Mouse (Mus musculus): ENCODE measurements around the gene Vps25. TPM values are rescaled to one million over a fixed set of nuclear protein-coding genes. Genes with fewer than 3 reads are reported as not detected.

Gene Vps25
- polyA plus RNA-seq (2017; shearing (Covaris generic)): 157 TPM

DNA sequence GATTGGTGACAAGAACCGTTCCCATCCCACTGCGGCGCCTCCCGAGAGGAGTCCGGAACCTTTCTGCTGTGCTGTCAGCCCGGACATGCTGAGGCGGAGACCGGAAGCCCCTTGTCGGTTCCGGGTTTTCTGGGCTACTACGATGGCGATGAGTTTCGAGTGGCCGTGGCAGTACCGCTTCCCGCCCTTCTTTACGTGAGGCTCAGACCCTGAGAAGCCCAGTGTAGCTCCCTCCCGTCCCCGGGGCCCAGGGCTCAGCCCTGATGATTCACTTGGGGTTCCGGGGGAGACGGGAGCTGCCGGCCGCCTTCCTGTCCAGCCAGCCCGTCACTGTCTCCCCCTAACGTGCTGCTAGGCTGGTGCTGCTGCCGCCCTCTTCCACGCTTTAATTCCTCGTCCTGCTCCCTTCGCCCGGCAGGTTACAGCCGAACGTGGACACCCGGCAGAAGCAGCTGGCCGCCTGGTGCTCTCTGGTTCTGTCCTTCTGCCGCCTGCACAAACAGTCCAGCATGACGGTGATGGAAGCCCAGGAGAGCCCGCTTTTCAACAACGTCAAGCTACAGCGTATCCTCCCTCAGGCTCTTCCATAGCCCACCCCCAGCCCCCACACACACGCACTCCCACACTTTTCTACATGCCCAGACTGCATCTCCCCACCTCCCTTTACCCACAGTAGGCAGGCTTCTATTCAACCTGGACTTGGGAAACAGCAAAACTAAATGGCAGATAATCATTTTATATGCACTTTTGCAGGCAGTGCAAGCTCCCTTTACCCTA, at the start of gene Vps25:
Vps25 (plus strand) TSS at position 95 of the 777 bp plus-strand sequence.

DNA sequence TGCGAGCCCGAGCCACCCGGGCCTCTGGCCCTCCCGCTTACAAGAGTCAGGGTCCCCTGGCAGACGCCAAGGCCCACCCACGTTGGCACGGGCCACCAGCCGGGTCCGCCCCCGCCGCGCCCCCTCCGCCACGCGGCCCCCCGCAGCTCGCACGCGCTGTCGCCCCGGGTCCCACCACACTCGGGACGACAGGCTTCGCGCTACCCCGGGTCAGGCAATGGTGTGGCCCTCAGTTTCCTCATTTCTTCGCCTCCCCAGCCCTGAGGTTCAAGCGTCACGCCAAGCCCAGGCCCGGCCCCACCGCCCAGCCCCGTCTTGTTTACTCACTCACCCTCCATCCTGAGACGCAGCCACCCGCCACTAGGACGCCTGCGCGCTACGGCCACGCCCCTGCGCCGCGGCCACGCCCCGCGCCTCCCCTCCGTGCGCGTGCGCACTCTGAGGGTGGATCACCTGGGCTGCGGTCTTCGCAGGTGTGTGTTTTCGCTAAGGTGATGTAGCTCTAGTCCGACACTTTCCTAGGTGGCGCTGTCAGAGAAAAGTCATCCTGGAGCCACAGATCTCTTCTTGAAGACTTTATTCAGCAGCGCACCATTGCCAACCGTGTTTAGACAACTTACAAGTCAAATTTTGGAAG, 27.3 kb upstream of the Vps25 start, which contains the start of gene Ezh1:
Ezh1 (minus strand) TSS at position 399 of the 637 bp plus-strand sequence.

DNA sequence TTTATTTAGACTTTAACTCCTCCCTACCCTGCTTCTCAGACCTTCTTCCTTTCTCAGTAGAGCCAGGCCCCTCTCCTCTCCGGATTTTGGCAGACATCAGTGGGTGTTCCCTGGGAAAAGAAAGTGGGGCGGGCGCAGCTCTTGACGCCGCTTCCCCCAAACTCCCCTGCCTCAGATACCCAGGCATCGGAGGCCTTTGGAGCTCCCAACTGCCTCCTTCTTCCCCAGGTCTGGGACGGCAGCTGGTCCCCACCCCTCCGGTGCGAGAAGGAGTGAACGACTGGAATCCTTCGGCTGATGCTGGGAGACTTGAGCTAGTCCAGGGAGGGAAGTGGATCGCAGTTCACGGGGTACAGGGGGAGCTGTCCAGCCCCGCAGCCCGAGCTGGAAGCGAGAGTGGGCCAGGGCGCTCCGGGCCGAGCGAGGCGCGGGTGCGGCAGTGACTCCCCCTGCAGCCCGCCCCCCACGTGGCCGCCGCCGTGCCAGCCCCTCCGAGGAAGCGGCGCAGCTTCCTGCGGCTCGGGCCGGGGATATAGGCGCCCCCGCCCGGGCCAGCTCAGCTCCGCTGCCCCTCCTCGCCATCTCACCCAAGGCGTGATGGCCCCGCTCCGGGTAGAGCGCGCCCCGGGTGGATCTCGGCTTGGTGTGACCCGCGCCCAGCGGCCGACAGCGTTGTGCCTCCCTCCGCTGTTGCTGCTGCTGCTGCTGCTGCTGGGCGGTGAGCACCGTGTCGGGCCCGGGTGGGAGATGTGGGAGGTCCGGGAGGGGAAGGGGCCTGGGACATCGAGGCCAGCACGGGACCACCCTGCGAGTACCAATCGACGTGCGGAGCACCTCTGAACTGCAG, 7.4 kb upstream of the Vps25 start, which contains the start of gene Ramp2:
Ramp2 (plus strand) TSS at position 174 of the 847 bp plus-strand sequence.

DNA sequence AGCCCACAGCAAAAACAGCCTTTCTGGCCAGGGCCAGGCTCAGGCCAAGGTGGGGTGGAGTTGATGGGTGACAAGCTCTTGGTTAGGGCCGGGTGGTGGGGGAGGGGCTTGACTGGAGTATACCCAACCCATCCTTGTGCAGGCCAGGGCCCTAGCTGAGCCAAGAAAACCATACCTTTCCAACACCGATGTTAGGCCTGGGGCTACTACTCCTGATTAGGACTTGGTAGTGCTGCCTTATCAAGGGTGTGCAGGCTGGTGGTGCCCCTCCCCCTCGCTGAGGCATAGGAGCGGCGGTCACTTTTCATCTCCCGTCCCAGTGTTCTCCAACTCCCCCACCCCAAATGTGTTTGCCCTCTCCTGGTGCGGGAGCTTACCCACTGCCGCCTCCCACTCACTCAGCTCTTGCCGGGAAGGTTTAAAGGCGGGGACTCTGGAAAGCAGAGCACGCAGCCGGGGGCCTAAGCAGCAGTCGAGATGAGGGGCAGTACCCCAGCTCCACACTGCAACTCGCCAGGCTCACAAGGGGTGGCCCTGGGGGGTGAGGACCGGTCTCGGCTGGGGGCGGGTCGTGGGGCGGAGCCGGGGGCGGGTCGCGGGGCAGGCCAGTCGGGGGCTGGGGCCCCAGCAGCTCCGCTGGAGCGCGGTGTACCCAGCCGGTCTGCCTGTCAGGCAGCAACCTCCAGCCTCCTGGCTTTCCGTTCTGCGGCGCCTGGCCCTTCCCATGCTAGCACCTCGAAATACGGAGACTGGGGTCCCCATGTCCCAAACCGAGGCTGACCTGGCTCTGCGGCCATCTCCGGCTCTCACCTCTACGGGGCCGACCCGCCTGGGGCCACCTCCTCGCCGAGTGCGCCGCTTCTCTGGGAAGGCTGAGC, 6.7 kb downstream of the Vps25 start, which contains the start of gene Wnk4:
Wnk4 (plus strand) TSS at position 620 of the 878 bp plus-strand sequence.

DNA sequence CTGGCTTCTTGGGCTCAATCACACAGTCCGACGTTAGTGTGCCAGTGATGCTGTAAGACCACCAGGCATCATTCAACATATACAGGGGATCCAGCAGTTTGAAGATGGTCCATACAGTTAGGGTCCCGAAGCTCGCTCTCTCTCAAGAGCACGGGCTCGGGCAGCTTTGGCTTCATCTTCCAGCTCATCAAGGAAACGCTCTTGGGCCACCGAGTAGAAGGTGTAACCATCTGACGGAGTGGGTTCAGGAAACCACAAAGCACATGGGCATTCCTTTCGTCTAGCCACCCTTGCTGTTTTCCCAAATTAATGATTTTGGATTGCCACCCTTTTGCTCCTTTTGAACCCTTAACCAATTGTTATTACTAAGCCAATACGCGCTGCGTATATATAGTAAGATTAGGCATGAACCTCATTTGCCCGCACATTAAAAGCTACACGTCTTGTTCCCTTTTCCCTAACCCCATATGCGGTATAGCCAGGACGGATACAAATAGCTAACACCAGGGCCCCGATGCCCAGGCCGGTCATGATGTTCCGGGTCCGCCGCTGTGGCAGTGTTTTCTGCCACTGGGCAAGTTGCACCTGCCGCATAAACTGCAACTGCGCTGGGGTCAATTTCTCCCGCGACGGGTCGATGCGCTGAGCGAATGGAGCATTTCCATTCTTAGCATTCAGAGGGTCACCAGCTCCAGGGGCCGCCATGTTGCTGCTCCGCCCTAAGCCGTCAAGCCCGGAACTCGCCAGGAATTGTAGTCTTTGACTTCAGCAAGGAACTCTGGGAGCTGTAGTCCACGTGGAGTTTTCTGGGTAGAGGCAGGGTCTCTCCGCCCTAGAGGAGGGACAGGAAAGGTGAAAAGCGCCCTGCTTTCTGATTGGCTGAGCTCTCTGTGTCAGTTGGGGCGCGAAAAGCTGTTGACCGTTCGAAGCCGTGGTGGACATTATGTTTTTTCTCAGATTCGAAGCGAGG, 25.0 kb downstream of the Vps25 start, which contains the start of the genes Cntd1 and Coa3:
Cntd1 (plus strand) TSS at position 790 of the 970 bp plus-strand sequence.
Coa3 (minus strand) TSS at position 892 of the 970 bp plus-strand sequence.

DNA sequence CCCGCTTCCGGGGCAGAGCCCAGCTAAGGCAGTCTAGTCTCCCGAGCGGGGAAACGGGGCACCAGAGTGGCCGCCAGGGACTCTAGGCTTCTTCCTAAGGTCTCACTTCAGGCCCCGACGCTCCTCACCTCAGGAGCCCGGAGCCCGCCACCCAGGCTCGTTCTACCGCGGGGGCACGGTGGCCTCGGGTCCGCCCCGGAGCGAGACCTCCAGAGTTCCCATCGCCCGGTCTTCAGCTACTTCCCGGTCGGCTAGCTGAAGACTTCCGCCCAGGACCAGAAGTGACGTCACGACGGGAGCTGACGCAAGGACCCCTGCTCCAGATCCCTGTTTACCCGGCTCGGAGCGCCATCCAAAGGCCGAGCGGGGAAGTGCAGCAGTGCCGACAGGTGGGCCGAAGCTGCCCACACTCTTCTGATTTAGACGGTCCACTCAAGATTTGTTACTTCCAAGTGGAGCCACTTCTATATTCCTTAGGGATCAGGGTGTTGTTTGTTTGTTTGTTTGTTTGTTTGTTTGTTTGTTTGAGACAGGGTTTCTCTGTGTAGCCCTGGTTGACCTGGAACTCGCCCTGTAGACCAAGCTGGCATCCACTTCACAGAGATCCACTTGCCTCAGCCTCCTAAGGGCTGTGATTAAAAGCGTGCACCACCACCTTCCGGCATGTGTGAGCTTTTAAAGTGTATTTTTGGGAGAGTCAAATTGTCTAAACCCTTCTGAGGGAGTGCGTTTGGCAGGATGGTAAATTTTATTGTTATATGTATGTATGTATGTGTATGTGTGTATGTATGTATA, 48.7 kb downstream of the Vps25 start, which contains the start of gene Becn1:
Becn1 (minus strand) TSS at position 283 of the 795 bp plus-strand sequence.

Other genes with a start within 250 kb of the Vps25 start
- 10.3 TPM for gene Atp6v0a1, start 244.3 kb upstream of the Vps25 start, polyA plus RNA-seq (2017; shearing (Covaris generic))
- 6.7 TPM for gene Naglu, start 183.7 kb upstream of the Vps25 start, polyA plus RNA-seq (2017; shearing (Covaris generic))
- gene Hsd17b1, start 175.3 kb upstream of the Vps25 start, polyA plus RNA-seq (2017; shearing (Covaris generic)): 0.42 TPM
- gene Coasy, start 171.1 kb upstream of the Vps25 start, polyA plus RNA-seq (2017; shearing (Covaris generic)): 35.2 TPM
- gene Mlx, start 166.4 kb upstream of the Vps25 start, polyA plus RNA-seq (2017; shearing (Covaris generic)): 126 TPM
- 8.4 TPM for gene Psmc3ip, start 158.3 kb upstream of the Vps25 start, polyA plus RNA-seq (2017; shearing (Covaris generic))
- gene Retreg3, start 133.8 kb upstream of the Vps25 start, polyA plus RNA-seq (2017; shearing (Covaris generic)): 70.2 TPM
- gene Tubg1, start 133.8 kb upstream of the Vps25 start, polyA plus RNA-seq (2017; shearing (Covaris generic)): 45.3 TPM
- 4.3 TPM for gene Tubg2, start 97.8 kb upstream of the Vps25 start, polyA plus RNA-seq (2017; shearing (Covaris generic))
- 0.13 TPM for gene Cntnap1, start 83.2 kb upstream of the Vps25 start, polyA plus RNA-seq (2017; shearing (Covaris generic))
- gene Plekhh3, start 82.4 kb upstream of the Vps25 start, polyA plus RNA-seq (2017; shearing (Covaris generic)): 0.24 TPM
- gene Ccr10, start 78.3 kb upstream of the Vps25 start, polyA plus RNA-seq (2017; shearing (Covaris generic)): 1.9 TPM
- 96.4 TPM for gene Ezh1, start 27.2 kb upstream of the Vps25 start, polyA plus RNA-seq (2017; shearing (Covaris generic))
- gene Ramp2, start 7.7 kb upstream of the Vps25 start, polyA plus RNA-seq (2017; shearing (Covaris generic)): not detected
- 2.4 TPM for gene Wnk4, start 6.9 kb downstream of the Vps25 start, polyA plus RNA-seq (2017; shearing (Covaris generic))
- not detected for gene Cntd1, start 25.3 kb downstream of the Vps25 start, polyA plus RNA-seq (2017; shearing (Covaris generic))
- gene Coa3, start 25.4 kb downstream of the Vps25 start, polyA plus RNA-seq (2017; shearing (Covaris generic)): 130 TPM
- gene Becn1, start 48.6 kb downstream of the Vps25 start, polyA plus RNA-seq (2017; shearing (Covaris generic)): 217 TPM
- 156 TPM for gene Psme3, start 62.5 kb downstream of the Vps25 start, polyA plus RNA-seq (2017; shearing (Covaris generic))
- 4.1 TPM for gene Aoc2, start 71.4 kb downstream of the Vps25 start, polyA plus RNA-seq (2017; shearing (Covaris generic))
- gene Aoc3, start 76.9 kb downstream of the Vps25 start, polyA plus RNA-seq (2017; shearing (Covaris generic)): not detected
- gene G6pc, start 113.9 kb downstream of the Vps25 start, polyA plus RNA-seq (2017; shearing (Covaris generic)): not detected
- 39.4 TPM for gene Aarsd1, start 163.9 kb downstream of the Vps25 start, polyA plus RNA-seq (2017; shearing (Covaris generic))
- 1.8 TPM for gene Gm27029, start 171.1 kb downstream of the Vps25 start, polyA plus RNA-seq (2017; shearing (Covaris generic))
- gene Rundc1, start 171.4 kb downstream of the Vps25 start, polyA plus RNA-seq (2017; shearing (Covaris generic)): 10.1 TPM
- 0.50 TPM for gene Ptges3l, start 171.6 kb downstream of the Vps25 start, polyA plus RNA-seq (2017; shearing (Covaris generic))
- 357 TPM for gene Rpl27, start 188.6 kb downstream of the Vps25 start, polyA plus RNA-seq (2017; shearing (Covaris generic))
- 202 TPM for gene Ifi35, start 194.7 kb downstream of the Vps25 start, polyA plus RNA-seq (2017; shearing (Covaris generic))
- gene Rnd2, start 211.3 kb downstream of the Vps25 start, polyA plus RNA-seq (2017; shearing (Covaris generic)): not detected
- 0.61 TPM for gene Vat1, start 212.5 kb downstream of the Vps25 start, polyA plus RNA-seq (2017; shearing (Covaris generic))

Measured in activated CD4-positive, CD25-positive, alpha-beta regulatory T cell, adult 9 weeks (primary cell).